Mouse (Mus musculus) liver (tissue): ENCODE data around the gene Phex.

Experiments used
- DNase-seq: peaks from one replicate; pipeline ENCODE4 v3.0.0-alpha.2; 2020; ENCODE audit warnings: mixed read lengths

The Phex gene

DNA sequence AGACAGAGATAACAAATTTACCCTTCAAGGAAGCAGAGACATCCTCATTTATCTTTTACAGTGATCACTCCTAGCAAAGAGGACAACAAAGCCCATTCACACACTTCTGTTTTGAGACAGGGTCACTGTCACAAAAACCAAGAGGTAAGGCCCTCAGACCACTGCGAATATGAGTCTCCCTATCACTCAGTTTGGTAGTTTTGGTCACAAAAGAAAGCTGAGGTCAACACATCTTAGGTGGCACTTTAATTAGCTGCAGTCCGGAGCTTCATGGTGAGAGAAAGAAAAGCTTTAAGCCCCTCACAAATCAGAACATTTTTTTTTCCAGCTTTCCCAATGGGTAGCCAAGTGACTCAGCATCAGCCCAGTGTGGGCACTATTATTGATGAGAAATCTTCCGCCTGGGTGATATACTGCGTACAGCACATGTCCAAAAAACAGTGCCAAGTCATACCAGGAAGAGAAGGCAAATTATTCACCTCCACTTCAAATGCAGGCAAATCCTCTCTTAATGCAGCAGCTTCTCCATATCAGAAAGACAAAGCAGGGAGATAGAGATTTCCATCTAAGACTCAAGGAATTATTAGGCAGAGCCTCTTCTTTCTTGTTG lies 108.2 kb downstream of the Phex start:
- no peak for DNase-seq

DNA sequence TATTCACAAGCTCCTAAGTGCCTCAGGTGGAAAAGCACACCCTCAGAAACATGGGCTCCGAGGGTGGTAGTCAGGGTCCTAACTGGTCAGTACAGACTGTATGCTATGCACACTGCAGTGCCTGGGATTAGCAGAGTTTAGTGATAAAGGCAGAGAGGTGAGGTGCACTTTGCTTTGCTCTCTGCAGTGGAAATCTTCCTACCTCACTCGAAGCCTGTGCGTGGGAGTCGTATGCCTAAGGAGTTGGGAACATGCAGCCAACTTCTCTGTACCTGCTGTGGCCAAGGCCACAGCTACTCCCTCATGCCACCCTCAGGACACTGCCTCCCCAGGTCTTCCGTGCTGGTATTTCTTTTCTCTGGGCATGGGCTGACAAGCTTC lies 109.3 kb downstream of the Phex start:
- no peak for DNase-seq

DNA sequence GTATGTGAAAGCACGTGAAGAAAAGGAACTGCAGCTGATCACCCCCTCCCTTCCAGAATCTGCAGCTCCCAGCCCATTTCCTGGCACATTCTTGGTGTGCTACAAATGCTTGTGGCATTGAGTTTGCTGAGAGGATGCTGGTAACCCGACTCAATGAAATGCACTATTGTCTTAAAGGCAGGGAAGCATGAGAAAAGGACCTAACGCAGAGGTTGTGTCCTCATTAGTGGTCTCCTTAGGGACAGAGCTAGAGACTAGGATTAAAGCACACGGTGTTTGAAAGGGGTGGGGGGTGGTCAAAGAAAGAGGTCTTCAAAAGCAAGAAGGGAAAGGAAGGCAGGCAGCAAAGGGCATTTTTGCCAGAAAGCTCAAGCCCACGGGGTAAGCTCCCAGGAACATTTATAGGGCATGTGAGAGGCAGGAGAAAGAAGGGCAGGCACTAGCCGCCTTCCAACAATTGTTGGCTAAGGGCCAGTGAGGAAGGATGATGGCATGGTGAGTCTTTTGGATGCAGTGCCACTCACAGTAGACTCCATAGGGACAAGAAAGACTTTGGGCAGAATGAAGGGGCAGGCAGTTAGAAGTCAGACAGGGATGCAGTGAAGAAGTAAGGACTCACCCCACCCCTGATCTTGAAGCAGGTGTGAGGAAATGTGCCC lies 109.8 kb downstream of the Phex start:
- no peak for DNase-seq

DNA sequence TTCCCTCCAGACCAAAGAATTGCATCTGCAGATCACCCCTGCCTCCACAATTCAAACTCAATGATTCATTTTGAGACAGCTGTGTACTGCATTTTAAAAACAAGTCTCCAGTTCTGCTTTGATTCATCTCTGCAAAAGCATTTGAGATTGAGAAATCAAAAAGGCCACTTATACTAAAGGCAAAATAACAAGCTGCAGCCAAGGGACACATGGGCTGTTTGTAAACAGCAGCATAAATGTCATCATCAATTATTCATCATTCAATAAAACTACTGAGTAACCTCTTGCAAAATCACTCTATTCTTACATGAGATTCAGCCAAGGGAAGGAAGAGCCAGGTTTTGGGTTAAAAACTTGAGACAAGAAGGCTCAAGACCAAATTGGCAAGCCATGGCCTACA lies 122.7 kb downstream of the Phex start:
- DNase-seq, result no peak

DNA sequence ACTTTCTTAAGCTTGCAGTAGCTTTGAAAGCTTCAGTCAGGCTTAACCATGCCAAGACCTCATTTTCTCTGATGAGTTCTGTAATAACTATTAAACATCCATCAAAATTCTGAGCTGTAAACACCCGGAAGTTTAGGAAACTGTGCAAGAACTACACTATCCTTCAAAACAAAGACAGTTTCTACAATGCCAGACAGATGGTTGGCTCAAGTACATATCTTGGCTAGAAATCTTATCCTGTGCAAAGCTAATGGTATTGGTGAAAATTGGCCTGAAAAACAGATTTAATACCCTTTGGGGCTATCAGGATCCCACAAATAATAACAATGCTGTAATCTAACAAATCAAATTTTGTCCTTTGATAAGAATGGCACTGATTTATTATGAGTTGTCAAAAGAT lies 138.5 kb downstream of the Phex start:
- no peak for DNase-seq

DNA sequence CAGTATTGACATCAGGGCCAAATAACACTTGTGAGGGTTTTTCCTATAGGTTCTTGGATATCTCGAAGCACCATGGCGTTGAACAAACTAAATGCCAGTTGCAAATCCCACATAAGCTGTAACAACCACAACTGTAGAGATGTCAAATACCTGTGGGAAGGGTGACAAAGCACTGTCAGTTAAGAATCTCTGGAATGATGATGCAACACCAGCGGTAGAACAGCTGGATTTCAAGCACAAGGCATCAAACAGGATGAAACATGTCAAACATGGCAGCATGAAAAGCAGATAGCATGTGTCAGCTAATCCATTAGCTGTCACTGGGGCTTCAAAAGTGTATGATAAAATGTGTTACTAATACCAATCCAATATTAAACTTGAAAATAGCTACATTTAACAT lies 141.8 kb downstream of the Phex start:
- no peak for DNase-seq

DNA sequence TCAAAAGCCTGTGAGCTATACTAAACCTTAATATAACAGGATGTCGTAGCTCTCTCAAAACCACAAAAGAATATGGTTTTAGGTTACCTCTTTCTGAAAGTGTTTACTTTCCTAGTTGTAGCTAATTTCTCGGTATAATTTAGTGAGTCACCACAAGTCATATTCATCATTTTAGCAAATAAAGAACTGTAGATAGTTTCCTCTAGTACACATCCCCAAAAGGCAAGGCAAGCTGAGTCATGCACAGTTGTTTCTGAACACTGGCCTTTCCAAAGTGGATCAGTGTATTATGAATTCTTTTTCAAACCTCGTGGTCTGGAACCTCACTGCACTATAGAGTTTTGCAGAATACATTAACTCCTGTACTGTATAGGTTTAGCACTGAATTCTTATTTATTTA lies 143.5 kb downstream of the Phex start:
- no peak for DNase-seq

DNA sequence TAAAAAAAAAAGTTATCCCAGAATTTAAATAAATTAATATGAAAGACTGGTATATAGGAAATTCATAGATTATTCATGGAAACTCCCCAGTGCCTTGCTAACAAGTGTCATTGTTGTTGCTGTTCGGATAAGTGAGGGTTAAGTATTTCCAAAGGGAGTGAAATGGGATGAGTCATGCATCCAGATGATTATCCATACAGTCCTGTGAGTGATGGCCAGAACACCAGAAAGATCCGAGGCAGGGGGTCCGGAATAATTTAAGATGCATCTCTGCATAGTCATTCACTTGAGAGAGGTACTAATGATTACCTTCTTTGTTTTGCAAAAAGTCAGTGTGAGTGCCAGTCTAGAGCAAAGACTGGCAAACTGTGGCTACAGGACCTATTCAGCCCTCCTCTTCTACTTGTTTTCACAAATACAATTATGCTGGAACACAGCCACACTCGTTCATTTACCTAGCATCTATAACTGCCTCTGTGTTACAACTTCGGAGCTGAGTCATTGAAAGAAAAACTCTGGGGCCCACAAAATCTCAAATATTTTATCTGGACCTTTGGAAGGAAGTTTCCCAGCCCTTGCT lies 145.3 kb downstream of the Phex start:
- no peak for DNase-seq

DNA sequence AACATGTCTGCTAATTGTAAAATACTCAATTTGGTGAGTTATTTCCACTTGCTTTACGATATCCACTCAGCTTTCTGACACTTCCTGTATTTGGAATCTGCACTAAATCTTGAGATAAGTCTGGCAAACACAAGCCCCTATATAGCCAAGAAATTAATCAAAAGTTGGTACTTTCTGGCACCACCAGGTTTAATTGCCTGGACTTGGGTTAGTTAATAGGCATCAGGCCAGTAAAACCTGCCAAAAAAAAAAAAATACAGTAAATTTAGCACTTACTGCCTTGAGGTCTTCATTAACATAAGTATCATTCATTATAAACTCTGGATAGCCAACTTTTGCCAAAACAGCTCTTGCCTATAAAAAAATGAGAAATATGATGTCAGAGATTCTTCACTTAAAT lies 147.0 kb downstream of the Phex start:
- no peak for DNase-seq

DNA sequence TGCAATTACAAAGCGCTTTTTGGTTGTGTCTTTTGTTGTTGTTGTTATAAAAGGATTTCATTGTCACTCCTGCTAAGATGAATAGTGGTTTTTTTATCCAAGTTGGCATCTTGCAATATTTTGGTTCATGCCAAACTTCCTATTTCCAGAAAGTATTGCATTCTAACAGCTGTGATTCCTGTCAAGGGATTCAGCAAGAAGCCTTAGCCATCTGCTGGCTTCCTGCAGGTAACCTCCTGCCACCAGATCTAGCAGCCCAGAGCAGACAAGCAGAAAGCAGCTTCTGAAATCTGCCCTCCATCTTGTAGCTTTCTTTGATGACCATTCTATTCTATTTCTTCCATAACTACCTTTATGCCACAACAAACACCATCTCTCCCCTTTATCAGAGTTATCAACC lies 212.4 kb downstream of the Phex start:
- no peak for DNase-seq

DNA sequence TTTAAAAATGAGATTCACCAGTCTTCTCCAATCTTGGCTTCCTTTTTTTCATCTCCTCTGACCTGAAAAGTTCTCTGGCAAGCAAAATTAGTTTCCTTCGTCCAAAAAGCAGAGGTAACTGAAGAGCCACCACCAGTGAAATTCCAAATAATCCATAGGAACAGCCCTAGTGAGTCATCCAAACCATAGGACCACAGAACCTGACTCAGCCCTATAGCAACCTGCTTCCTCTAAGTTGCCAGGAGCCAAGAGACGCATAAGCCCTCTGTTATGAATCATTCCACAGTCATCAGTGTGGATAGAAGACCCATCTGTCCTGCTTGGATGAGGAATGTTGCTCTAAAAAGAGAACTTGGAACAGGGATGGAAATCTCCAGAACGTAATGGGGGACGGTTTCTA lies 230.9 kb downstream of the Phex start:
- DNase-seq, result no peak

DNA sequence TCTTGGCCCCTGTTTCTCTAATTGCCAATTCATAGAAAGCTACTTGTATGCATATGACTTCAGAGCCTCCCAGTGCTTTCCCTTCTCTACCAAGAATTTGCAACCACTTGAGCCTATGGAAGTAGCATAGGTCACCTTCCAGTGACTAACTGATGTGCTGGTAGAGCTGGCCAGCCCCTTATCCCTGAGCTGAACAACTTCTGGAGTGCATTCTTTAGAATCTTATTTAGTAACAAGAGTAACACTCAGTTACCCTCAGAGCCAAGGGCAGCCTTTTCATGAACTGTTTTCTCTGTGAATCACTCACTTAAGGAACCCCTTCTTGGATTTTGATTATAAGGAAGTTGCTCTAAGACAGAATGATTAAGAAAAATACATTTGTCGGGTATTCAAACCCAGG lies 234.3 kb downstream of the Phex start:
- no peak for DNase-seq

DNA sequence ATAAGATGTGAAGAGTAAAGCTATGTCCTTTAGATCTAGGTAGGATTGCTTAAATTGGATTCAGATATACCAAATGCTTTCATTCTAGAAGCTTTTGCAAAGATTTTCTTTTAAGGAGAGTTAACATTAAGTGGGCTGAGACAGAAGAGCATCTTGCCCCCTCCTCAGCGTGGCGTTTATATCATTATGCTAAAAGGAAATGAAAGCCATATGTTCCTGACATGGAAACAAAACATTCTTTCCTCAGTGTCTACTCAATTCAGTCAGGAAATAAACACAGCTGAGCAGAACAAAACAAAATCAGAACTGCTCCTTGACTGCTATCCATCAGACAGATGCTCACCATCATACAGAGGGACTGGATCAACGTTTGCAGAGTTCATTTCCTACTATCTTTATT lies 251.0 kb downstream of the Phex start:
- DNase-seq, result no peak

DNA sequence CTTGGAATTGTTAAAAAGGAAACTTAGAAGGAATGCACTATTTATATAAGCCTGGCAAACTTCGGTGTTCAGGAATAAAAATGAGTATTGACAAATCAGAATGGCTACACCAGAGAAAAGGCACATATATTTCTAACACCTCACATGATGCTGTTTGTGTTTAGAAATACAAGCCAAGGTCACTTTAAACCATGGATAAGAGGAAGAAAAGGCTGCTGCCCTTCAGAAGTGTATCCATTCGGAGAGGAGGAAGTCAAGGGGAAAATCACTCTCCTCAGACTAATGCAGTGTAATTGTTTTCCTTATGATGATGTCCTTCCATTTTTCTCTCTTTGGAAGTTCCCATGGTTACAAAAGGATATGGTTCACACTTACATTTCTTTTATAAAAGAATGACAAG lies 251.7 kb downstream of the Phex start:
- DNase-seq, result no peak

DNA sequence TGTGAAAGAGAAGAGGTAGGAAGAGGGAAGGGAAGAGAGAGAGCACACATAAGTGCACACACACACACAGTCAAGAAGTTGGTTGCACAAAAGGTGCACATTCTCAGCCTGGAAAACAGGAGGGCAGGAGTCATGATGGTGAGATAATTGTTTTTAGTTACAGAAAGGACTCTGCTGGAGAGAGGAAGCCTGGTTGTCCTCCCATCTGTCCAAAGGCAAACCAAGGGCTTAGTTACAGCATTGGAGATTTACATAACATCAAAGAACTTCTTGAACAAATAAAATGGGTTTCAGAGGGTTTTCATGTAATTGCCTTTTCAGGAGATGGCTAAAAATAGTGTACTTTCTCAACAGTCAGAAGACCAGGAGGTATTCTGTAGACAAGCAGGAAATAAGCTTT lies 270.4 kb downstream of the Phex start:
- DNase-seq, result no peak

DNA sequence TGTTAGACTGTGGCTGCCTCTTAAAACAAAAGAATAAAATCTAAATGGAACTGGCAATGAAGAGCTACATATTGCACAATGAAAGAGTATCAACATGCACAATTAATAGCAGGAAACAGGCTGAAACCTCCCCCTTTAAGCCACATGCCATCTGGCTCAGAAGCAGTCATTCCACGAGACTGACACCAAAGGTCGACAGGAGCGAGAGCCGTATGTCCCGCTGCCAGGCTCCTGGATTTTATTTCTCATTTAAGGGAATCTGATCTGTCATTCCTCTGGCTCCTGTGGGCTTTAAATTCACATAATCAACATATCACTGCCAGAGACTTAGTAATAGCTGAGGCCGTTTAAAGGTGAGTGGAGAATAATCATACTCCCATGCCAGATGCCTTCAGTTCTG lies 275.5 kb downstream of the Phex start:
- DNase-seq, result no peak
